Mouse (Mus musculus) forebrain, embryonic 15.5 days (tissue): Measurements from ENCODE around the gene Fam126a. TPM values are rescaled to one million over a fixed set of nuclear protein-coding genes. Genes with fewer than 3 reads are reported as not detected.

Experiments used
- ATAC-seq: fragments of 200-750 bp; cut with Nextera tagmentation; replicated peaks from 2 replicates; pipeline ENCODE4 v1.8.0; 2017; ENCODE audit warnings: mild to moderate bottlenecking, moderate TSS enrichment, moderate library complexity
- H3K27ac ChIP-seq: fragments of 300-500 bp; sonication (generic); replicated peaks from 2 replicates; pipeline ENCODE4 v1.5.1; 2015; ENCODE audit warnings: mild to moderate bottlenecking, inconsistent platforms
- H3K27me3 ChIP-seq: fragments of 300-500 bp; sonication (generic); 2 replicates; pipeline ENCODE4 v1.6.1; 2015; ENCODE audit warnings: inconsistent platforms
- H3K36me3 ChIP-seq: fragments of 300-500 bp; sonication (generic); 2 replicates; pipeline ENCODE4 v1.6.1; 2015; ENCODE audit warnings: mild to moderate bottlenecking, inconsistent platforms
- H3K4me1 ChIP-seq: fragments of 300-500 bp; sonication (generic); 2 replicates; pipeline ENCODE4 v1.6.1; 2015; ENCODE audit warnings: inconsistent platforms
- H3K4me2 ChIP-seq: fragments of 300-500 bp; sonication (generic); replicated peaks from 2 replicates; pipeline ENCODE4 v1.6.1; 2015; ENCODE audit warnings: mild to moderate bottlenecking, inconsistent platforms
- H3K4me3 ChIP-seq: fragments of 300-500 bp; sonication (generic); 2 replicates; pipeline ENCODE4 v1.5.1; 2015; ENCODE audit warnings: mild to moderate bottlenecking, inconsistent platforms
- H3K9ac ChIP-seq: fragments of 300-500 bp; sonication (generic); replicated peaks from 2 replicates; pipeline ENCODE4 v1.6.1; 2015; ENCODE audit warnings: mild to moderate bottlenecking, inconsistent platforms
- H3K9me3 ChIP-seq: fragments of 300-500 bp; sonication (generic); 2 replicates; pipeline ENCODE4 v1.6.1; 2016; ENCODE audit warnings: inconsistent platforms
- WGBS: fragments of 180-500 bp; shearing (Covaris S2); methylation state at CpG from one replicate; pipeline ENCODE4 v1.1.7; 2015; ENCODE audit warnings: mixed read lengths; 5-methylcytosine and 5-hydroxymethylcytosine counted together
- polyA plus RNA-seq: library from polyadenylated mRNA; unstranded; fragments of >200 nt; fragmentation: Nextera tagmentation; extraction: Ambion mirVana; gene quantifications from 2 replicates; pipeline ENCODE4 v1.2.1, GENCODE M21; 2015

The Fam126a gene
- polyA plus RNA-seq, 1 experiment from 2014 or later, result 52.3 TPM

- peaks cover 48% of the 10 kb centered on the region for H3K4me1 ChIP-seq
- 95% methylated on average over 1 of the region's 1 CpGs for WGBS
- H3K4me3 ChIP-seq, result no peak overlapping the region
- no peak overlapping the region for H3K9ac ChIP-seq
- H3K27ac ChIP-seq, result no peak overlapping the region
- no peaks in the 10 kb centered on the region for H3K27me3 ChIP-seq
- no peaks in the 10 kb centered on the region for H3K9me3 ChIP-seq
- ATAC-seq, result no peak
- no peak overlapping the region for H3K4me2 ChIP-seq
- H3K36me3 ChIP-seq, result no peaks in the 10 kb centered on the region
These were observed 13.6 kb downstream of the Fam126a start for GRCm38 (mm10) chr5:24016912-24017311.

GRCm38 (mm10) chr5:24013338-24014003, 17.0 kb downstream of the Fam126a start:
- no peaks in the 10 kb centered on the region for H3K9me3 ChIP-seq
- no peak overlapping the region for H3K4me3 ChIP-seq
- ATAC-seq, result no peak
- H3K4me2 ChIP-seq, result no peak overlapping the region
- no peaks in the 10 kb centered on the region for H3K27me3 ChIP-seq
- 80% methylated on average over 5 of the region's 5 CpGs for WGBS
- peaks cover 7% of the 10 kb centered on the region for H3K36me3 ChIP-seq
- H3K9ac ChIP-seq, result no peak overlapping the region
- H3K4me1 ChIP-seq, result peaks cover 14% of the 10 kb centered on the region
- H3K27ac ChIP-seq, result no peak overlapping the region

DNA sequence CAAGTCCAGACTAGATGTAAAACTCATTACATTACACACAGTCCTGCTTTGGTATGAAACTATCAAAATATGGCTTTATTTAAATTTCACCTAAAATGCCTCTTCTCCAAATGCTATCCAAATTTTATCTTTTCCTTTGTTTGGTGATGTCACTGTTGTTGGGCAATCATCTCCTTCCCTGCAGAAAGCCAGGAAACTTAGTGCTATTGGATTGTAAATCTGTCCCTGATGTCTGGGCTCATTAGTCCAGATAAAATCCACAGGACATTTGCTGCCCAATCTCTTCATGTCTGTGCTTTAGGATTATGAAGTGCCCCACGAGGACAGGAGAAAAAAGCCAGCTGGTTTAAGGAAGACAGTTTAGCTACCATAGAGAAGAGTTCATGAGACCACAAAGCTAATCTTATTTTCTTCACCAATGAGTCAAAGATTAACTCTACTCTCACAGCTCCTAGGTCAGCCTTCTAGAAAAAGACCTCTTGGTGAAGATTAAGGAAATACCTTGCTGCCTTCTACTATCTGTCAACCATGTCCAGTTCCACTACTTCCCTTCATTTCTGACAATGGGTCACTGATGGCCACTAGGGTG, 31.3 kb downstream of the Fam126a start:
- no peak overlapping the region for H3K4me2 ChIP-seq
- no peak overlapping the region for H3K9ac ChIP-seq
- no peak for ATAC-seq
- no peaks in the 10 kb centered on the region for H3K9me3 ChIP-seq
- peaks cover 9% of the 10 kb centered on the region for H3K4me1 ChIP-seq
- H3K4me3 ChIP-seq, result no peak overlapping the region
- no peak overlapping the region for H3K27ac ChIP-seq
- H3K27me3 ChIP-seq, result no peaks in the 10 kb centered on the region
- H3K36me3 ChIP-seq, result peaks cover 13% of the 10 kb centered on the region
- WGBS, result 72% methylated on average over 1 of the region's 1 CpGs

GRCm38 (mm10) chr5:23995951-23996350, 34.5 kb downstream of the Fam126a start:
- ATAC-seq, result no peak
- WGBS, result 85% methylated on average over 5 of the region's 5 CpGs
- H3K9ac ChIP-seq, result no peak overlapping the region
- H3K4me1 ChIP-seq, result peaks cover 30% of the 10 kb centered on the region
- no peak overlapping the region for H3K4me3 ChIP-seq
- no peak overlapping the region for H3K4me2 ChIP-seq
- peaks cover 13% of the 10 kb centered on the region for H3K36me3 ChIP-seq
- H3K9me3 ChIP-seq, result no peaks in the 10 kb centered on the region
- H3K27ac ChIP-seq, result no peak overlapping the region
- no peaks in the 10 kb centered on the region for H3K27me3 ChIP-seq

GRCm38 (mm10) chr5:23994929-23995328, 35.6 kb downstream of the Fam126a start:
- no peaks in the 10 kb centered on the region for H3K27me3 ChIP-seq
- H3K27ac ChIP-seq, result peak overlapping the region; percentile 42
- no peak overlapping the region for H3K9ac ChIP-seq
- H3K36me3 ChIP-seq, result peaks cover 13% of the 10 kb centered on the region
- peaks cover 37% of the 10 kb centered on the region for H3K4me1 ChIP-seq
- H3K9me3 ChIP-seq, result no peaks in the 10 kb centered on the region
- H3K4me3 ChIP-seq, result no peak overlapping the region
- no peak overlapping the region for H3K4me2 ChIP-seq
- no peak for ATAC-seq
- 87% methylated on average over 3 of the region's 3 CpGs for WGBS

DNA sequence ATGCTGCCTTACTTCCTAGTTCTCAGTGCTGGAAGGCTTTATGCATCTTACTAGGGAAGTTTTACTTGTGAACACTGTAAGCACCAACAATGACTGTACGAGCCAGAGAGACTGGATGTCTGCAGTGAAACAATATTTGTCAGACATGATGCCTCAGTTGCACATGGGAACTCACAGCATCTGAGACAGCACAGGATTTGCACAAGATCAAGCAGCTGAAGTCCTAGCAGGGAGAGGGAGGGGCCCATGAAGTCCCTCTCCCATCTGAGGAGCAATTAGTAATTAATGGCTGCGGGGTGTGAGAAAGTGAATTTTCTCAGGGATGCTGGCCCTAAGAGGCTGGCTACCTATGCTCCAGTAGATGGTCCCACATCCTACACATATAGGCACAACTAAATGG, 36.3 kb downstream of the Fam126a start:
- ATAC-seq, result no peak

DNA sequence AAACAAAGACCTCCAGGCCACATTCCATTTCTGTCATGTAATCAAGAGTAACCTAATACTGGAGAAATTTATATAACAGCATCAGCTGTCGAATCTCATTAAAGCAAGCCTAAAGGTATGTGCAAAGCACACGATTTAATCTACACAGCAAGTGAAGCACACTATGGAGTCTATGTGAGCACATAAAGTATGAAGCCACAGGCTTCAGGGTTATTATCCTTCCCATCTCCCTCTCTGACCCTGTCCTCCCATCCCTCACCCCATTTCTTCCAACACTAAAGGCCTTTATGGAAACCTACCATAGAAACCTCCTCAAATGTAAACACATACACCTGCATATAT, 37.0 kb downstream of the Fam126a start:
- ATAC-seq, result 0 out of 2 replicates have a peak, but pooled peaks have one; percentile 15
- H3K9ac ChIP-seq, result no peak overlapping the region

More for the DNA sequence above, 36.3 kb downstream of the Fam126a start:
- H3K9ac ChIP-seq, result no peak overlapping the region
- peaks cover 37% of the 10 kb centered on the region for H3K4me1 ChIP-seq
- 31% methylated on average over 2 of the region's 2 CpGs for WGBS
- H3K36me3 ChIP-seq, result peaks cover 10% of the 10 kb centered on the region; the same call in 1 of the 2 replicates
- no peaks in the 10 kb centered on the region for H3K9me3 ChIP-seq
- no peaks in the 10 kb centered on the region for H3K27me3 ChIP-seq
- no peak overlapping the region for H3K4me2 ChIP-seq
- peak overlapping the region; percentile 84 for H3K27ac ChIP-seq
- H3K4me3 ChIP-seq, result no peak overlapping the region

GRCm38 (mm10) chr5:23992876-23993552, 37.5 kb downstream of the Fam126a start:
- no peak overlapping the region for H3K9ac ChIP-seq
- no peak overlapping the region for H3K4me2 ChIP-seq
- H3K4me1 ChIP-seq, result peaks cover 37% of the 10 kb centered on the region
- H3K27me3 ChIP-seq, result no peaks in the 10 kb centered on the region
- WGBS, result 9% methylated on average over 5 of the region's 5 CpGs
- H3K36me3 ChIP-seq, result 0 out of 2 replicates have a peak, but pooled peaks cover 4% of the 10 kb centered on the region
- ATAC-seq, result peak; percentile 49; the same call in 1 of the 2 replicates
- peak overlapping the region; percentile 84 for H3K27ac ChIP-seq
- no peak overlapping the region for H3K4me3 ChIP-seq
- H3K9me3 ChIP-seq, result no peaks in the 10 kb centered on the region

More for the DNA sequence above, 37.0 kb downstream of the Fam126a start:
- no peaks in the 10 kb centered on the region for H3K27me3 ChIP-seq
- WGBS, result 7% methylated on average over 2 of the region's 2 CpGs
- H3K9me3 ChIP-seq, result no peaks in the 10 kb centered on the region
- H3K4me2 ChIP-seq, result no peak overlapping the region
- no peak overlapping the region for H3K4me3 ChIP-seq
- 0 out of 2 replicates have a peak, but pooled peaks cover 4% of the 10 kb centered on the region for H3K36me3 ChIP-seq
- peaks cover 37% of the 10 kb centered on the region for H3K4me1 ChIP-seq
- H3K27ac ChIP-seq, result peak overlapping the region; percentile 84

- Histone ChIP-seq H3K9ac (no peak overlapping the region), H3K4me3 (no peak overlapping the region), H3K4me2 (no peak overlapping the region), H3K27me3 (no peaks in the 10 kb centered on the region), H3K4me1 (peaks cover 33% of the 10 kb centered on the region), H3K9me3 (no peaks in the 10 kb centered on the region), H3K36me3 (peaks cover 9% of the 10 kb centered on the region; the same call in 1 of the 2 replicates), H3K27ac (0 out of 2 replicates have a peak overlapping the region, but pooled peaks have one; percentile 21)
- peak; percentile 61 for ATAC-seq
- WGBS, result 31% methylated on average over 3 of the region's 3 CpGs
These were observed 40.5 kb downstream of the Fam126a start for GRCm38 (mm10) chr5:23990001-23990400.

GRCm38 (mm10) chr5:23987792-23988191, 42.7 kb downstream of the Fam126a start:
- Histone ChIP-seq H3K27ac (no peak overlapping the region), H3K9me3 (no peaks in the 10 kb centered on the region), H3K4me1 (peaks cover 13% of the 10 kb centered on the region), H3K27me3 (no peaks in the 10 kb centered on the region), H3K4me2 (no peak overlapping the region), H3K4me3 (no peak overlapping the region), H3K9ac (no peak overlapping the region), H3K36me3 (peaks cover 16% of the 10 kb centered on the region; the same call in 1 of the 2 replicates)
- WGBS, result 71% methylated on average over 10 of the region's 10 CpGs
- ATAC-seq, result no peak

DNA sequence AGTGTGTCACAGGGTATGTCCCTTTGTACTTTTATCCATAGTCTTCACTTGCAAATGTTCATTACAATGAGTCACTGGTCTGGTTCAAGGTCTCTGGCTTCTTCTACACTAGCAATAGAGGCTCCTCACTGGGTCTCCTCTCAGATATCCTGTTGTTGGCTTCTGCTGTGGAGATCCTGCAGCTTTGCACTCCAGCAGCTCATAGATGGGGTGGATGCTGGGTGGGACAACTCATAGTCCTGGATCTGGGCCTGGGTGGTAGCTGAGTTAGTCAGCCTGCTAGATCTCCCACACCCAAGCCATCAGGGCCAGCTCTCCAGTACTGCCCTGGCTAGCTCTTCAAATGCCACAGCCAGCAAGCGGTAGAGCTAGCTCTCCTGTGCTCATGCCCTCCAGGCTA, 48.4 kb downstream of the Fam126a start:
- no peak overlapping the region for H3K4me2 ChIP-seq
- no peak overlapping the region for H3K4me3 ChIP-seq
- H3K36me3 ChIP-seq, result peaks cover 43% of the 10 kb centered on the region
- no peak overlapping the region for H3K27ac ChIP-seq
- ATAC-seq, result no peak
- no peaks in the 10 kb centered on the region for H3K4me1 ChIP-seq
- H3K9me3 ChIP-seq, result no peaks in the 10 kb centered on the region
- no peak overlapping the region for H3K9ac ChIP-seq
- H3K27me3 ChIP-seq, result no peaks in the 10 kb centered on the region
- WGBS, result 100% methylated on average over 1 of the region's 1 CpGs

DNA sequence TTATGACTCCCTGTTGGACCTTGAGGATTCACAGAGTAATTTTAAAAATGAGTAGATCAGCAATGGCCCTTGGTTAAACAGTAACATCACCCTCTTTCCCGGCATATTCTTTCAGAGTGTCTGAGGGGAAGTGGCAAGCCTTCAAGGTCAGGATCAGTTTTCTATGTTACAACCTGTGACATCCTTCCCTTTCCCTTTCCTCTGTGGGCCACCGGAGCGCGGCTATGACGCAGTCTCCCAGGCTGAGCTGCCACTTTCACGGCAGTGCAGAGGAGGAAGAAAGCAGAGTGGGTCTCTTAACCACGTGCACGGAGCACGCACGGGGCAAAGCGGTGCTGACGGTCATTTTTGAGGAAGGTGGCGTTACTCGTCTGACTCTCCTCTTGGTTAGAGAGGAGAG, 52.0 kb downstream of the Fam126a start:
- Histone ChIP-seq H3K9me3 (no peaks in the 10 kb centered on the region), H3K36me3 (peaks cover 36% of the 10 kb centered on the region), H3K4me3 (no peak overlapping the region), H3K4me1 (no peaks in the 10 kb centered on the region), H3K27me3 (no peaks in the 10 kb centered on the region), H3K27ac (no peak overlapping the region), H3K4me2 (no peak overlapping the region), H3K9ac (no peak overlapping the region)
- ATAC-seq, result no peak
- 94% methylated on average over 14 of the region's 14 CpGs for WGBS
